Mouse (Mus musculus) forebrain, embryonic 10.5 days (tissue): Measurements from ENCODE around the gene Washc1. TPM values are rescaled to one million over a fixed set of nuclear protein-coding genes. Genes with fewer than 3 reads are reported as not detected.

Experiments used
- polyA plus RNA-seq: library from polyadenylated mRNA; unstranded; fragments of >200 nt; fragmentation: Nextera tagmentation; extraction: Ambion mirVana; gene quantifications from 2 replicates; pipeline ENCODE4 v1.2.1, GENCODE M21; 2016

The Washc1 gene
- polyA plus RNA-seq, 1 experiment from 2014 or later = 31.6 TPM

Other genes starting within 250 kb of the Washc1 start
- 48.6 and 50.0 TPM in 2 replicates for gene Ralbp1, start 225.7 kb upstream of the Washc1 start, polyA plus RNA-seq
- 85.6 and 87.5 TPM in 2 replicates for gene Twsg1, start 160.3 kb upstream of the Washc1 start, polyA plus RNA-seq
- gene Ankrd12, start 34.5 kb upstream of the Washc1 start, polyA plus RNA-seq = 11.7 and 14.6 TPM in 2 replicates
- gene Ndufv2, start 10.0 kb upstream of the Washc1 start, polyA plus RNA-seq = 325 and 337 TPM in 2 replicates
- gene Ddx11, start 12.0 kb downstream of the Washc1 start, polyA plus RNA-seq = 35.1 and 37.8 TPM in 2 replicates